Mouse (Mus musculus) stomach, embryonic 16.5 days (tissue): ENCODE data around the gene Zfp341. TPM values are rescaled to one million over a fixed set of nuclear protein-coding genes. Genes with fewer than 3 reads are reported as not detected.

Experiments
- ATAC-seq: fragments of 200-750 bp; cut with Nextera tagmentation; 2 replicates; pipeline ENCODE4 v1.8.0; 2017; ENCODE audit warnings: moderate number of reproducible peaks, moderate TSS enrichment; ENCODE audit not compliant: insufficient read depth, low FRiP score
- H3K27ac ChIP-seq: fragments of 300-500 bp; sonication (generic); 2 replicates; pipeline ENCODE4 v1.5.1; 2014; ENCODE audit warnings: low read length
- H3K27me3 ChIP-seq: fragments of 300-500 bp; sonication (generic); 2 replicates; pipeline ENCODE4 v1.6.1; 2014; ENCODE audit warnings: low read length, control low read depth, mixed read lengths; ENCODE audit not compliant: control insufficient read depth, insufficient read depth
- H3K36me3 ChIP-seq: fragments of 300-500 bp; sonication (generic); 2 replicates; pipeline ENCODE4 v1.6.1; 2014; ENCODE audit warnings: low read length; ENCODE audit not compliant: control insufficient read depth, insufficient read depth
- H3K4me1 ChIP-seq: fragments of 300-500 bp; sonication (generic); 2 replicates; pipeline ENCODE4 v1.6.1; 2014; ENCODE audit warnings: low read length, control low read depth, mixed read lengths; ENCODE audit not compliant: control insufficient read depth, insufficient read depth
- H3K4me2 ChIP-seq: fragments of 300-500 bp; sonication (generic); 2 replicates; pipeline ENCODE4 v1.6.1; 2014; ENCODE audit warnings: low read depth, low read length, mixed read lengths
- H3K4me3 ChIP-seq: fragments of 300-500 bp; sonication (generic); replicated peaks from 2 replicates; pipeline ENCODE4 v1.5.1; 2014; ENCODE audit warnings: mild to moderate bottlenecking, low read length
- H3K9ac ChIP-seq: fragments of 300-500 bp; sonication (generic); 2 replicates; pipeline ENCODE4 v1.6.1; 2014; ENCODE audit warnings: low read length
- H3K9me3 ChIP-seq: fragments of 300-500 bp; sonication (generic); replicated peaks from 2 replicates; pipeline ENCODE4 v1.6.1; 2016; ENCODE audit warnings: low read length, control low read depth; ENCODE audit not compliant: control insufficient read depth
- WGBS: fragments of 180-500 bp; shearing (Covaris S2); extraction: QIAGEN DNeasy Blood & Tissue Kit; methylation state at CpG from one replicate; pipeline ENCODE4 v1.1.7; 2014; 5-methylcytosine and 5-hydroxymethylcytosine counted together
- polyA plus RNA-seq: library from polyadenylated mRNA; unstranded; fragments of >200 nt; fragmentation: Nextera tagmentation; extraction: Ambion mirVana; gene quantifications from 2 replicates; pipeline ENCODE4 v1.2.1, GENCODE M21; 2015

Gene Zfp341
- polyA plus RNA-seq, 1 experiment from 2014 or later = 0.59 TPM

DNA sequence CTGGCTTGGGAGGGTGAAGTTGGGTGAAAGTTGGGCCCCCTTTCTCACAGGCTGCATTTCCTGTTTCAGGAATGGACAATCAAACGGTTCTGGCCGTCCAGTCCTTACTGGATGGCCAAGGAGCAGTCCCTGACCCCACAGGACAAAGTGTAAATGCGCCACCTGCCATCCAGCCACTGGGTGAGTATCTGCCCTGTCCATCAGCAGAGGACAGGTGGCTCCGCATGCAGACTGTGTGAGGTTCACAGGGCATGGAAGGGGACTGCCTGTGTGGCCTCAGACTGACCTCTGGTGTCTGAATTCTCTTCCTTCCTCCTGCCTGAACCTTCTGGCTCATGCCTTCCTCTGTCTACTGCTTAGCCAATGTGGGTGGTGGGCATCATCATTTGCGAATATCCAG lies 8.6 kb downstream of the Zfp341 start:
- H3K9ac ChIP-seq = no peak overlapping the region
- no peak overlapping the region for H3K4me3 ChIP-seq
- H3K4me2 ChIP-seq = no peak overlapping the region
- no peaks in the 10 kb centered on the region for H3K4me1 ChIP-seq
- H3K9me3 ChIP-seq = peaks cover 5% of the 10 kb centered on the region; the same call in 1 of the 2 replicates
- ATAC-seq = no peak
- no peaks in the 10 kb centered on the region for H3K36me3 ChIP-seq
- no peak overlapping the region for H3K27ac ChIP-seq
- H3K27me3 ChIP-seq = no peaks in the 10 kb centered on the region
- WGBS = 52% methylated on average over 5 of the region's 5 CpGs

DNA sequence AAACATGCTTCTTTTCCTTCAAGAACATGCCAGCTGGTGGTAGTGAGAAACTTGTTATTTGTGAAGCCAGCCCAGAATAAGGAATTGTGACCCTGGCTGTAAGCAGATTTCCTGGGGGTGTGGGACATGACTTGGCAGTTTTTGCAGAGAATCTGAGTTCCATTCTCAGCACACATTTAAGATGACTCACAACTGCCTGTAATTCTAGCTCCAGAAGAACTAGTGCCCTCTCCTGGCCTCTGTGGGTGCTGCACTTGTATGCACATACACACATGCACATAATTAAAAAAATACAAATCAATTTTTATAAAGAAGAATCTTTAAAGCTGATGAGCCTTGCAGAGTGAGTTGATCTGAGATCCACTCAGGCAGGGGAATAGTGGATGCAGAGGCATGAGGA lies 11.0 kb downstream of the Zfp341 start:
- no peak overlapping the region for H3K4me3 ChIP-seq
- H3K9ac ChIP-seq = no peak overlapping the region
- H3K4me1 ChIP-seq = no peaks in the 10 kb centered on the region
- ATAC-seq = no peak
- H3K27ac ChIP-seq = no peak overlapping the region
- no peaks in the 10 kb centered on the region for H3K36me3 ChIP-seq
- H3K27me3 ChIP-seq = no peaks in the 10 kb centered on the region
- H3K9me3 ChIP-seq = peaks cover 5% of the 10 kb centered on the region; the same call in 1 of the 2 replicates
- no peak overlapping the region for H3K4me2 ChIP-seq

DNA sequence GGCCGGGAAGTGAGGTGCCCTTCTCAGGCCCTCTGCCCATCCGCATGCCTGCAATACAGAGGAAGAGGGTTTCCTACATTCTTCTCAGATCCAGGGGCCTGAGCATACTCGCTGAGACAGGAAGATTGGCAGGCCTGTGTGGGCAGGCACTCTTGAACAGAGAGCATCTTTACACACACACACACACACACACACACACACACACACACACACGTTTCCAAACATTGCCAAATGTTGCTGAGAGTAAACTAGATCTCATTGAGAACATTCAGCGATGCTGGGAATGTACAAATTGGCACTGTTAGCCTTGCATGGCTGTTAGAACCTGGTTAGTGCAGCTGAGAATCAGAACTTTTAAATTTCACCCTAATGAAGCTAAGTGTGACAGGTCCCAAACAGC lies 17.4 kb downstream of the Zfp341 start:
- Histone ChIP-seq H3K27ac (no peak overlapping the region), H3K9me3 (no peaks in the 10 kb centered on the region), H3K36me3 (no peaks in the 10 kb centered on the region), H3K4me2 (no peak overlapping the region), H3K9ac (no peak overlapping the region), H3K27me3 (no peaks in the 10 kb centered on the region), H3K4me1 (no peaks in the 10 kb centered on the region), H3K4me3 (no peak overlapping the region)
- 83% methylated on average over 5 of the region's 5 CpGs for WGBS
- no peak for ATAC-seq

DNA sequence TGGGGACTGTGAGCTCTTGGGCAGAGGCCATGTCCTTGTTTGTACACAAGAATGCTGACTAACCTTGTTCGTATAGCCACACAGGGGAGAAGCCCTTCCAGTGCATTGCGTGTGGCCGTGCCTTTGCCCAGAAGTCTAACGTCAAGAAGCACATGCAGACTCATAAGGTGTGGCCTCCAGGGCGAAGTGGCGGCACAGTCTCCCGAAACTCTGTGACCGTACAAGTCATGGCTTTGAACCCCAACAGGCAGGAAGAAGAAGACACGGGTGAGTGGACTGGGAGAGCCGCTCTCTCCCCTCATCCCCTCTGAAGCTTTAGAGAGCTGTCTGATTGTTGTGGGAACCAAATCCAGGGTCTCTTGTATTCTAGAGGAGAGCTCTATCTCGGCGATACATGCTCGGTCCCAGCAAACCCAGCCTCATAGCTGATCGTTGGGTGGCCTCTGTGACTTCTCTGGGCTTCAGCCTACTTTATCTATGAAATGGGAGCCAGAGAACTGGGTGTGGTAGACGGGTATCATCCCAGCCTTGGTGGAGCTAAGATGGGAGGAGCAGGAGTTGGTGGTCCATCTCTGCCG lies 19.2 kb downstream of the Zfp341 start:
- no peak overlapping the region for H3K9ac ChIP-seq
- H3K36me3 ChIP-seq = no peaks in the 10 kb centered on the region
- H3K9me3 ChIP-seq = no peaks in the 10 kb centered on the region
- no peaks in the 10 kb centered on the region for H3K4me1 ChIP-seq
- H3K4me2 ChIP-seq = no peak overlapping the region
- peak; percentile 42; the same call in 1 of the 2 replicates for ATAC-seq
- WGBS = 91% methylated on average over 16 of the region's 16 CpGs
- no peak overlapping the region; the same call in 1 of the 2 replicates for H3K27ac ChIP-seq
- no peak overlapping the region; the same call in 1 of the 2 replicates for H3K4me3 ChIP-seq
- no peaks in the 10 kb centered on the region for H3K27me3 ChIP-seq

DNA sequence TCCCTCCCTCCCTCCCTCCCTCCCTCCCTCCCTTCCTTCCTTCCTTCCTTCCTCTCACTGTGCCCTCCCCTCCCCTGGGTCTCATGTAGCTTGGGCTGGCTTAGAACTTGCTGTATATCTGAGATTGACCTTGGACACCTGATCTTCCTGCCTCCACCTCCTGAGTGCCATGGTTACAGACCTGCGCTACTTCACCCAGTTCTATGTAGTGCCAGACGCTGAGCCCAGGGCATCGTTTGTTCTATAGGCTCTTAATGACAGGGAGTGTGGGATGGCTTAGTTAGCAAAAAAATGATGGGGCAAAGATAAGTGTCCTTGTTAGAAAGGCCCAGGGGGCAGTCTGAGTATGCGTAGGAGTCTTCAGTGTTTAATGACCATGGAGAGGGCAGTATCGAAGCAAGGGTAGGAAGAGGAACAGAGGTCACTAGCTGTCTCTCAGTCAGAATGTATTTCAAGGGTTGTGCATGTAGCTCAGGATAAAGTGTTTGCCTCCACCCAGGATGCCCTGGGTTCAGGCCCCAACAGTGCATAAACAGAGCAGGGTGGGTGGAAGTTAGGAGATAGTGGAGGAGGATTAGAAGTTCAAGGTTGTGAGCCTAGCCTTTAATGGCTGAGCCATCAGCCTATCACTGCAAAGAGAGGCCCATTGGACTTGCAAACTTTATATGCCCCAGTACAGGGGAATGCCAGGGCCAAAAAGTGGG lies 20.1 kb downstream of the Zfp341 start:
- no peak; the same call in 1 of the 2 replicates for ATAC-seq
- H3K27ac ChIP-seq = no peak overlapping the region
- 83% methylated on average over 5 of the region's 5 CpGs for WGBS

DNA sequence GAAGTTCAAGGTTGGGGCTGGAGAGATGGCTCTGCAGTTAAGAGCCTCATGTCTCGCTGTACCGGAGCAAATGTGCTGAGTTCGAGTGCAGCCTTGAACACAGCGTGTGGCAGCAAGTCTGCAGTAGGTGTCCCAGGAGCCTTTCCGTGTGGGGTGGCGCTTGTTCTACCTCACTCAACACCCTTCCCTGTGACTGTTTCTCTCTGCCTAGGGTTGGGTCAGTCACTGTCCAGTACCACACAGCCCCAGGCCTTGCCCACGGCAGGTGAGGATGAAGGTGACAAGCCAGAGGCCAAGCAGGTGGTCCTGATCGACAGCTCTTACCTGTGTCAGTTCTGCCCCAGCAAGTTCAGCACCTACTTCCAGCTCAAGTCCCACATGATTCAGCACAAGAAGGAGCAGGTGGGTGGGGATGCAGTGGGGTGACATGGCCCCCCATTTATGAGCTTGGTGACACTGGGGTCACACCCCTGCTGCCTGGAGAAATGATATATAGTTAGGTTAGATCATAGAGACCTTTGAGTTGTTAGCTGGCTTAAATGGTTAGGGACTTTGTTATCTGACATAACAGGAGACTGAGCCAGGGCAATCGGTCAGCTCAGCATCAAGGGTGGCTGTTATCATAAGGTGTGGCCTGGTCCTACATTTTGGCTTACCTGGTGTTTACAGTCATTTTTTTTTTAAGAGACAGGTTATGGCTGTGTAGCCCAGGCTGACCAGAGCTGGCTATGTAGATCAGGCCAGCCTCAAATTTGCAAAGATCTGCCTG lies 21.0 kb downstream of the Zfp341 start:
- H3K9me3 ChIP-seq = peaks cover 6% of the 10 kb centered on the region; the same call in 1 of the 2 replicates
- 0 out of 2 replicates have a peak, but pooled peaks have one; percentile 19 for ATAC-seq
- no peak overlapping the region for H3K9ac ChIP-seq
- no peaks in the 10 kb centered on the region for H3K4me1 ChIP-seq
- H3K27me3 ChIP-seq = no peaks in the 10 kb centered on the region
- no peak overlapping the region for H3K27ac ChIP-seq
- H3K4me3 ChIP-seq = no peak overlapping the region
- peaks cover 8% of the 10 kb centered on the region for H3K36me3 ChIP-seq
- 87% methylated on average over 9 of the region's 9 CpGs for WGBS
- H3K4me2 ChIP-seq = no peak overlapping the region

More for the DNA sequence above, 20.1 kb downstream of the Zfp341 start:
- Histone ChIP-seq H3K36me3 (peaks cover 4% of the 10 kb centered on the region), H3K9me3 (peaks cover 2% of the 10 kb centered on the region; the same call in 1 of the 2 replicates), H3K4me1 (no peaks in the 10 kb centered on the region), H3K27me3 (no peaks in the 10 kb centered on the region), H3K4me3 (no peak overlapping the region), H3K4me2 (no peak overlapping the region), H3K9ac (no peak overlapping the region)

DNA sequence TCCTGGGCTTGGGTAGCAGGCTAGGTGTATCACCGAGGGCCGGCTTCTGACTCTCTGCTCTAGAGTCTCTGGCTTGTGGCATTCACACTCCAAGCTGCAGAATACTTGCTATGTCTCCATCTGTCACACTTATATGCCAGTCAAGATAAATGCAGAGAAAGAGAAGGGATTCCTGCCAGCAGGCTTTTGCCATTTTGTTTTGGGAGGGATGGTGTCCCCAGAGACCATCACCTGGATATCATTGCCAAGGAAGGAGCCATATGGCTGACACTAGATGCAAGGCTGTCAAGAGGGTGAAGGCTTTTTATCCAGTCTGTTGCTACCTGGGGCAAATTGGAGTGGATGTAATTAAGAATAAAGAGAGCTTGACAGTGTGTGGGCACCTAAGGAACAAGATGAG lies 22.7 kb downstream of the Zfp341 start:
- WGBS = 89% methylated on average over 2 of the region's 2 CpGs
- no peak overlapping the region for H3K27ac ChIP-seq
- H3K9ac ChIP-seq = no peak overlapping the region
- peaks cover 8% of the 10 kb centered on the region for H3K36me3 ChIP-seq
- ATAC-seq = no peak
- no peaks in the 10 kb centered on the region for H3K4me1 ChIP-seq
- peaks cover 6% of the 10 kb centered on the region; the same call in 1 of the 2 replicates for H3K9me3 ChIP-seq
- no peak overlapping the region for H3K4me3 ChIP-seq
- no peaks in the 10 kb centered on the region for H3K27me3 ChIP-seq
- no peak overlapping the region for H3K4me2 ChIP-seq

DNA sequence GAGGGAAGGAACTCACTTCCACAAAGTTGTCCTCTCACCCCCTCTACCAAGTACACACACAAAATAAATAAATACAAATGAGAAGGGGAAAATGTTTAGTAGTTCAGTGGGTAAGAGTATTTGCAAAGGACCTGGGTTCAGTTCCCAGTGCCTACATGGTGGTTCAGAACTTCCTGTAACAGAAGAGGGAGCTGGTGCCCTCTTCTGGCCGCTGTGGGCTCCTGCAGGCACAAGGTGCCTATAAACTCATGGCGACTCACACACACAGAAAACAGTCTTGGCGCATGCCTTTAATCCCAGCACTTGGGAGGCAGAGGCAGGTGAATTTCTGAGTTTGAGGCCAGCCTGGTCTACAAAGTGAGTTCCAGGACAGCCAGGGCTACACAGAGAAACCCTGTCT lies 25.4 kb downstream of the Zfp341 start:
- no peak overlapping the region for H3K9ac ChIP-seq
- H3K27ac ChIP-seq = no peak overlapping the region
- peaks cover 6% of the 10 kb centered on the region; the same call in 1 of the 2 replicates for H3K9me3 ChIP-seq
- H3K36me3 ChIP-seq = peaks cover 8% of the 10 kb centered on the region
- no peak overlapping the region for H3K4me3 ChIP-seq
- H3K4me1 ChIP-seq = no peaks in the 10 kb centered on the region
- 91% methylated on average over 3 of the region's 3 CpGs for WGBS
- H3K4me2 ChIP-seq = no peak overlapping the region
- H3K27me3 ChIP-seq = no peaks in the 10 kb centered on the region
- no peak for ATAC-seq

DNA sequence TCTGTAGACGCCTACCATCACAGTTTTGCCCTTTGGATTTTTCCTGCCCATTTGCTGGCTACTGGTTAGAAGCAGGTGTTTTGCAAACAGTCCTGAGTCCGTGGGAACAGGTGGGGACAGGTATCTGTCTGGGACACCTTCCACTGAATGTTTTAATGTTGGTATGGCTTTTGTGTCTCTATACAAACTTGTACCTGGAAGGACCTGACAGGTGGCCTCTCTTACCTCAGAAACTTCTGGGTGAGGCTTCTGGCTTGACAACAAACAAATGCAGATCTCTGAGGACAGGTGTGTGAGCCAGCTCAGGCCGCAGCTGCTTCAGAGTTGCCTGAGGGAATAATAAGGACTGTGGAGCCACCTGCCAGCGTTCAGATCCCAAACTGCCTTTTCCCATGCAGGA lies 26.0 kb downstream of the Zfp341 start:
- Histone ChIP-seq H3K27ac (no peak overlapping the region; the same call in 1 of the 2 replicates), H3K4me2 (no peak overlapping the region), H3K9me3 (peaks cover 6% of the 10 kb centered on the region; the same call in 1 of the 2 replicates), H3K36me3 (peaks cover 8% of the 10 kb centered on the region), H3K4me3 (no peak overlapping the region), H3K9ac (no peak overlapping the region), H3K27me3 (no peaks in the 10 kb centered on the region), H3K4me1 (no peaks in the 10 kb centered on the region)
- WGBS = 75% methylated on average over 4 of the region's 4 CpGs
- no peak for ATAC-seq
